Mouse (Mus musculus): ENCODE measurements at regions not wholly inside any gene's neighbourhood (a gene's known extent, or its start where the extent isn't known, plus 50 kb on each side); places are given as distances from the start of the nearest gene placed in this dataset.

- CTCF ChIA-PET = no interaction called here
Measured at GRCm38 (mm10) chr13:93564902-93565301, 65.3 kb upstream of the Jmy start.

- CTCF ChIA-PET = no interaction called here
Measured at GRCm38 (mm10) chr13:93564091-93564490, 64.5 kb upstream of the Jmy start.

- CTCF ChIA-PET = no interaction called here
Measured at GRCm38 (mm10) chr13:93560282-93560681, 60.7 kb upstream of the Jmy start.

- CTCF ChIA-PET = interaction anchor here (0.7 kb wide), 1 partner anchor 485 kb away, joined by 4 read pairs; no protein-coding TSS in a partner anchor
Measured at GRCm38 (mm10) chr13:93558603-93559002, 59.0 kb upstream of the Jmy start.

- CTCF ChIA-PET = no interaction called here
Measured at GRCm38 (mm10) chr13:93556119-93556518, 56.5 kb upstream of the Jmy start.

GRCm38 (mm10) chr13:93554901-93555300, 55.3 kb upstream of the Jmy start:
- CTCF ChIA-PET = no interaction called here

- CTCF ChIA-PET = no interaction called here
Measured at GRCm38 (mm10) chr13:93553932-93554331, 54.3 kb upstream of the Jmy start.

- CTCF ChIA-PET = no interaction called here
Measured at GRCm38 (mm10) chr13:93553271-93553670, 53.7 kb upstream of the Jmy start.

GRCm38 (mm10) chr13:93550311-93550710, 50.7 kb upstream of the Jmy start:
- CTCF ChIA-PET = no interaction called here

Measured in spleen, embryonic (tissue).